Mouse (Mus musculus) liver, postnatal 0 days (tissue): ENCODE measurements at regions not wholly inside any gene's neighbourhood (a gene's known extent, or its start where the extent isn't known, plus 50 kb on each side); places are given as distances from the start of the nearest gene placed in this dataset.

Source experiments
- ATAC-seq: fragments of 200-750 bp; cut with Nextera tagmentation; 2 replicates; pipeline ENCODE4 v1.8.0; 2017; ENCODE audit warnings: mild to moderate bottlenecking, moderate library complexity
- DNase-seq: peaks from one replicate; pipeline ENCODE4 v3.0.0-alpha.2; 2016
- H3K27ac ChIP-seq: fragments of 300-500 bp; sonication (generic); 2 replicates; pipeline ENCODE4 v1.5.1; 2014; ENCODE audit warnings: antibody characterized with exemption, moderate library complexity, mild to moderate bottlenecking, low read depth
- H3K27me3 ChIP-seq: fragments of 300-500 bp; sonication (generic); 2 replicates; pipeline ENCODE4 v1.6.1; 2014; ENCODE audit warnings: low read length, control low read depth, mixed read lengths; ENCODE audit not compliant: insufficient read depth
- H3K36me3 ChIP-seq: fragments of 300-500 bp; sonication (generic); replicated peaks from 2 replicates; pipeline ENCODE4 v1.6.1; 2014; ENCODE audit warnings: mild to moderate bottlenecking, control low read depth, low read length, moderate library complexity, mixed read lengths; ENCODE audit not compliant: insufficient read depth
- H3K4me1 ChIP-seq: fragments of 300-500 bp; sonication (generic); 2 replicates; pipeline ENCODE4 v1.6.1; 2014; ENCODE audit warnings: antibody characterized with exemption, mild to moderate bottlenecking, control low read depth; ENCODE audit not compliant: insufficient read depth
- H3K4me2 ChIP-seq: fragments of 300-500 bp; sonication (generic); 2 replicates; pipeline ENCODE4 v1.6.1; 2014; ENCODE audit warnings: low read depth, mild to moderate bottlenecking, low read length, moderate library complexity, mixed read lengths
- H3K4me3 ChIP-seq: fragments of 300-500 bp; sonication (generic); 2 replicates; pipeline ENCODE4 v1.5.1; 2014; ENCODE audit warnings: low read depth, low read length
- H3K9ac ChIP-seq: fragments of 300-500 bp; sonication (generic); replicated peaks from 2 replicates; pipeline ENCODE4 v1.6.1; 2014; ENCODE audit warnings: mild to moderate bottlenecking, moderate library complexity
- H3K9me3 ChIP-seq: fragments of 300-500 bp; sonication (generic); 2 replicates; pipeline ENCODE4 v1.6.1; 2016; ENCODE audit warnings: mild to moderate bottlenecking, control low read depth, low read length, mixed read lengths
- CTCF ChIP-seq: sonication (generic); IDR thresholded peaks from 2 replicates; pipeline ENCODE4 v1.5.1; 2016; ENCODE audit warnings: antibody characterized with exemption, low read depth
- EP300 ChIP-seq: IDR thresholded peaks from 2 replicates; pipeline ENCODE4 v1.6.1; 2016; ENCODE audit warnings: antibody characterized with exemption, low read depth, mild to moderate bottlenecking
- WGBS: fragments of 180-500 bp; shearing (Covaris S2); extraction: QIAGEN DNeasy Blood & Tissue Kit; methylation state at CpG from one replicate; pipeline ENCODE4 v1.1.7; 2014; ENCODE audit not compliant: insufficient replicate concordance; 5-methylcytosine and 5-hydroxymethylcytosine counted together

- ATAC-seq = no peak
- Histone ChIP-seq H3K27ac (no peak overlapping the region), H3K9ac (no peak overlapping the region), H3K4me2 (no peak overlapping the region), H3K36me3 (no peaks in the 10 kb centered on the region), H3K9me3 (no peaks in the 10 kb centered on the region), H3K4me3 (no peak overlapping the region), H3K27me3 (no peaks in the 10 kb centered on the region), H3K4me1 (peaks cover 7% of the 10 kb centered on the region; the same call in 1 of the 2 replicates)
- WGBS = 82% methylated on average over 7 of the region's 7 CpGs
- DNase-seq = no peak
- TF ChIP-seq CTCF (no peak), EP300 (no peak)
Observed at GRCm38 (mm10) chr15:97462006-97462405, 214.9 kb upstream of the Amigo2 start.

GRCm38 (mm10) chr15:97461060-97461459 is 214.0 kb upstream of the Amigo2 start:
- DNase-seq (no peak), ATAC-seq (no peak)
- no peak overlapping the region for H3K4me3 ChIP-seq
- no peaks in the 10 kb centered on the region for H3K27me3 ChIP-seq
- no peaks in the 10 kb centered on the region for H3K36me3 ChIP-seq
- H3K27ac ChIP-seq = no peak overlapping the region
- peaks cover 7% of the 10 kb centered on the region; the same call in 1 of the 2 replicates for H3K4me1 ChIP-seq
- H3K9me3 ChIP-seq = no peaks in the 10 kb centered on the region
- WGBS = 72% methylated on average over 7 of the region's 7 CpGs
- TF ChIP-seq EP300 = no peak
- no peak for TF ChIP-seq CTCF
- H3K4me2 ChIP-seq = no peak overlapping the region
- no peak overlapping the region for H3K9ac ChIP-seq

GRCm38 (mm10) chr15:97460360-97460719 is 213.3 kb upstream of the Amigo2 start:
- no peak overlapping the region for H3K27ac ChIP-seq
- H3K4me1 ChIP-seq = peaks cover 6% of the 10 kb centered on the region; the same call in 1 of the 2 replicates
- no peaks in the 10 kb centered on the region for H3K9me3 ChIP-seq
- WGBS = 77% methylated on average over 7 of the region's 7 CpGs
- H3K4me3 ChIP-seq = no peak overlapping the region
- H3K36me3 ChIP-seq = no peaks in the 10 kb centered on the region
- DNase-seq (no peak), ATAC-seq (no peak)
- H3K4me2 ChIP-seq = no peak overlapping the region
- H3K9ac ChIP-seq = no peak overlapping the region
- no peak for TF ChIP-seq CTCF
- no peak for TF ChIP-seq EP300
- no peaks in the 10 kb centered on the region for H3K27me3 ChIP-seq

DNA sequence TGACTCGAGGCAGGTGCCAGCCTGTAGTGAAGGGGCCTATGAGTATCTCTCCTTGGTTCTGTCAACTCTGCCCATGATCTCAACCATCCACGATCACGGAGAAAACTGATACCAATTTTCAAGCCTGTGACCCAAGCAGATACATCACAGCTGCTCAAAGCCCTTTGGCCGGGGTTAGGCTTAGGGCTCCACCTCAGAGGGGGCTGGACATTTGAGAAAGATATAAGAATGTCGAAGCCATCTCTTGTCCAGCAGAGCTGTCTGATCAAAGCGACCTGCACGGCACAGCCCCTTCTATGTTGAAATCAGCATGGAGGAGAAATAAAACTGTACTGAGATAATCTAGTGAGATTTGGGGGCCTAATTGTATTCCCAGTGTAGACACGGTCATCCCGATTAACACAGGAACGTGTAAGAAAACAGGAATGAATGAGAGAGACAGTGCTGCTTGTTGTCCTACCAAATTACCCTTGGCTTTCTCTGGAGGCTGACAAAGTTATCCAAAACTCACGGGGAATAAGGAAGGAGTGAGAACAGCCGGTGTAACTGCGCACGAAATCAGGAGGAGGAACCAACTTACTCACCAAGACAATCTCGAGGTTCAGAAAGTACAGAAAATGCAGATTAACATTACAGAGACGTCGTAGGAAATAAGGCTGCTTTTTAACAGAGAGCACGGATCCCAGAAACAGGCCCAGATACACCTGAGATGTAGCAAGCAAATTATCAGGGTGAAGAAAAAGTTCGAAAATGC is 212.7 kb upstream of the Amigo2 start:
- TF ChIP-seq EP300 (no peak), CTCF (no peak)
- Histone ChIP-seq H3K27ac (no peak overlapping the region), H3K4me3 (no peak overlapping the region), H3K4me2 (no peak overlapping the region), H3K36me3 (no peaks in the 10 kb centered on the region), H3K4me1 (0 out of 2 replicates have a peak, but pooled peaks cover under 1% of the 10 kb centered on the region), H3K27me3 (no peaks in the 10 kb centered on the region), H3K9me3 (no peaks in the 10 kb centered on the region), H3K9ac (no peak overlapping the region)
- no peak for DNase-seq
- WGBS = 80% methylated on average over 19 of the region's 19 CpGs
- no peak for ATAC-seq

DNA sequence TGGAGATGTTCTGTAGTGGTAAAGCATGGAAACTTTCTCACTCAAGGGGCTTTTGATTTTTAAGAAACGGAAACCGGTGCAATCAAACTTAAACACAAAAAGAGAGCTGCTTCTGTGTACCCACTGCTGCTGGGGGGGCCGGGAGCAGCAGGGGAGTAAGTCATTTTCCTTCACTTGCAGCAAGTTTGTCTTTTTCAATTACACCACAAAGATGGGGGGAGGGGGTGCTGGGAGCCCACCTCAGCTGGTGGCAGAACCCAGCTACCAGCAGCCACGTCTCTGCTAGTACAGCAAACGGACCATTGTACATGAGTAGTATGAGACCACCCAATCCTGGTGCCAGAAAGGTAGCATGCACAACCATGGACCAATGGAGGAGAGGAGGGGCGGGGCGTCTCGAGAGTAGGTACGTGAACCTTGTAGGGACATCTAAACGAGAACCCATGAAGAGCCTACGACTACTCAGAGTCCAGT is 211.7 kb upstream of the Amigo2 start:
- Histone ChIP-seq H3K27ac (0 out of 2 replicates have a peak overlapping the region, but pooled peaks have one; percentile 24), H3K4me1 (no peaks in the 10 kb centered on the region), H3K36me3 (no peaks in the 10 kb centered on the region), H3K4me3 (no peak overlapping the region), H3K4me2 (0 out of 2 replicates have a peak overlapping the region, but pooled peaks have one; percentile 42), H3K9me3 (no peaks in the 10 kb centered on the region), H3K27me3 (no peaks in the 10 kb centered on the region), H3K9ac (no peak overlapping the region)
- peak; percentile 28 for DNase-seq
- TF ChIP-seq CTCF (no peak), EP300 (no peak)
- ATAC-seq = 0 out of 2 replicates have a peak, but pooled peaks have one; percentile 23
- 57% methylated on average over 11 of the region's 11 CpGs for WGBS

DNA sequence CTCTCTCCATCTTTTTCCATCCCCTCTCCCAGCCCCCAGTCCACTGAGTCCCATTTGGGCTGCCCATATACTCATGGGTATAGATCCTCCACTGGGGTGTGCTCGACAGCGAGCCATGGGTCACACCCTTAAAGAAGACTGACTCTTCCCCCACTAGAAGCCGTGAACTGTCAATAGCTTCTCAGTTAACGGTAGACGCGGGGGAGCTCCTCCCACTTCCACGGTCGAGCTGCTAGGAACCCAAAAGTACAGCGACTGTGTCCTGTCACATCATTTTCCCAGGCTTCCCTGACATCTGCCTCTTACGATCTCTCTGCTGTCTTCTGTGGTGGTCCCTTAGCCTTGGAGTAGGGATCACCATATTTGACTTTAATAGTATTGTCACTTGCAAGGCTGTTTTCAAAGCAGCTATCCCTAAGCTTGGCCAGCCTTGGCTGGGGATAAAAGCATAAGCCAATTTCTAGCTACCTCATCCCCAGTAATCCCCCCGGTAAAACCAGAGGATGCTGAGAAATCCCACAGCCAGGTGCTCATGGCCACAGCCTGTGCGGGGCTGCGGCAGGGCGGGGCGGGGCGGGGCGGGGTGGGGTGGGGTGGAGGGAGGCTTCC is 211.2 kb upstream of the Amigo2 start:
- ATAC-seq = 0 out of 2 replicates have a peak, but pooled peaks have one; percentile 44
- peak overlapping the region; percentile 44; the same call in 1 of the 2 replicates for H3K27ac ChIP-seq
- 24% methylated on average over 17 of the region's 17 CpGs for WGBS
- peak overlapping the region; percentile 42; the same call in 1 of the 2 replicates for H3K4me2 ChIP-seq
- H3K9ac ChIP-seq = no peak overlapping the region
- H3K4me3 ChIP-seq = no peak overlapping the region
- H3K9me3 ChIP-seq = no peaks in the 10 kb centered on the region
- no peaks in the 10 kb centered on the region for H3K4me1 ChIP-seq
- no peak for DNase-seq
- H3K27me3 ChIP-seq = no peaks in the 10 kb centered on the region
- H3K36me3 ChIP-seq = no peaks in the 10 kb centered on the region
- TF ChIP-seq CTCF = no peak
- no peak for TF ChIP-seq EP300
